Mouse (Mus musculus) small intestine, adult 2 months (tissue): ENCODE data around the gene Vmn2r25. TPM values are rescaled to one million over a fixed set of nuclear protein-coding genes. Genes with fewer than 3 reads are reported as not detected.
"Not testable (repeated sequence)": the region's sequence is repeated elsewhere in the genome, so short reads cannot be mapped to it uniquely, and the experiment has no call there.

ENCODE experiments used
- H3K27ac ChIP-seq: fragments of 200-500 bp; 2 replicates; pipeline ENCODE4 v1.5.1; 2012; ENCODE audit warnings: low read depth, low read length, control low read depth, inconsistent platforms; ENCODE audit not compliant: insufficient read depth
- H3K27me3 ChIP-seq: fragments of 200-500 bp; 2 replicates; pipeline ENCODE4 v1.6.1; 2012; ENCODE audit warnings: mild to moderate bottlenecking, moderate library complexity, low read length, inconsistent platforms; ENCODE audit not compliant: control insufficient read depth, insufficient read depth
- H3K36me3 ChIP-seq: fragments of 200-500 bp; 2 replicates; pipeline ENCODE4 v1.6.1; 2012; ENCODE audit warnings: mild to moderate bottlenecking, low read length, control low read depth, inconsistent platforms; ENCODE audit not compliant: control insufficient read depth, insufficient read depth
- H3K4me1 ChIP-seq: fragments of 200-500 bp; 2 replicates; pipeline ENCODE4 v1.6.1; 2012; ENCODE audit warnings: low read length, inconsistent platforms, mixed read lengths; ENCODE audit not compliant: control insufficient read depth, insufficient read depth, insufficient read length
- H3K4me3 ChIP-seq: fragments of 200-500 bp; 2 replicates; pipeline ENCODE4 v1.5.1; 2012; ENCODE audit warnings: low read depth, mild to moderate bottlenecking, control low read depth, inconsistent platforms, low read length, moderate library complexity
- CTCF ChIP-seq: fragments of 200-500 bp; IDR thresholded peaks from 2 replicates; pipeline ENCODE4 v1.5.1; 2012; ENCODE audit warnings: low read depth, mild to moderate bottlenecking, control low read depth, inconsistent platforms, low read length, moderate library complexity, mixed read lengths; ENCODE audit not compliant: insufficient replicate concordance, insufficient read length; ENCODE audit errors: extremely low read depth
- POLR2A ChIP-seq: fragments of 200-500 bp; IDR thresholded peaks from 2 replicates; pipeline ENCODE4 v1.6.1; 2012; ENCODE audit warnings: low read depth, mild to moderate bottlenecking, control low read depth, inconsistent platforms, low read length, moderate library complexity
- WGBS: fragments of 180-500 bp; shearing (Covaris S2); methylation state at CpG from one replicate; pipeline ENCODE4 v1.1.7; 2018; 5-methylcytosine and 5-hydroxymethylcytosine counted together
- polyA plus RNA-seq: library from polyadenylated mRNA; depleted of rRNA; stranded (reverse); fragments of >200 nt; gene quantifications from 2 replicates; pipeline ENCODE4 v1.2.3, GENCODE M21; 2012; rRNA removed

Gene Vmn2r25
- polyA plus RNA-seq: not detected in 2 replicates

DNA sequence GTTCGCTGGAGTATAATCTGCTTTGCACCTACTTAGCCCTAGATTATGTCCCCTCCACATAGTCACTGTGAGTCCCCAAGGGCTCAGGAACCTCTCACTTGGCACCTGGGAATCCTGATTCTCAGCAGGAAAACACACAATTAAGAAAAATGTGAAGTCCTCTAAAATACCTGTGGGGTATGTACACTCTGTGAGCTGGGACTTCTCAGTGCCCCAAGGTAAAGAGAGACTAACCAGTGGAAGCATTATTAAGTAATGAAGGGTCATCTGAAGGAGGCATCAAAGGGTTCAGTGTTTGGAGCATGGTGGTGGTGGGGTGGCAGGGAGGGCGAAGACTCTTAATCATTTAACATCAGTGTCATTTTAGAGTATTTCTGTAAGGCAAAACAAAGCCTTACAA is at the start of gene Vmn2r25:
Gene Vmn2r25 (minus strand): TSS at position 101 of the 400 bp plus-strand sequence.
- WGBS: 58% methylated on average over 2 of the region's 2 CpGs
- H3K27ac ChIP-seq, H3K4me1 ChIP-seq, H3K36me3 ChIP-seq, H3K27me3 ChIP-seq, H3K4me3 ChIP-seq: not testable (repeated sequence)

DNA sequence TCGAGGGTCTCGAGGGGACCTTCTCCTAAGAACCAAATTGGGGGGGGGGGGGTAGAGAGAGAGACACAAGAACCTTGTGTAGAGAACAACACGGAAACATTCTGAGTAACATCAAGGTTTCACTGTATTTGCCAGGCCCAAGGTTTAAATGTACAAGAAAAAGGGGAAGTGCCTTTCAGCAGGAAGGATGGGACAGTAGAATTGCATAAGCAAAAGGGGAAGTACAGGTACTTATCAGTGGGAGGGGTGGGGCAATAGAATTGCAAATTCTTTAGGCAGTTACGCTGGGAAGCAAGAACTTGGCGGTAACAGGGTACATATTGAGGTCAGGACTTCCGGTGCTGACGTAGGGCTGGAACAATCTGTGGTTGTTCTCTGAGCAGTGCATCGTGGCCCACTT is 33.3 kb downstream of the Vmn2r25 start:
- 72% methylated on average over 8 of the region's 8 CpGs for WGBS
- no peaks in the 10 kb centered on the region for H3K27me3 ChIP-seq
- TF ChIP-seq POLR2A: no peak
- no peak for TF ChIP-seq CTCF
- no peaks in the 10 kb centered on the region for H3K36me3 ChIP-seq
- H3K4me3 ChIP-seq: no peak overlapping the region
- H3K4me1 ChIP-seq: no peaks in the 10 kb centered on the region
- no peak overlapping the region for H3K27ac ChIP-seq

DNA sequence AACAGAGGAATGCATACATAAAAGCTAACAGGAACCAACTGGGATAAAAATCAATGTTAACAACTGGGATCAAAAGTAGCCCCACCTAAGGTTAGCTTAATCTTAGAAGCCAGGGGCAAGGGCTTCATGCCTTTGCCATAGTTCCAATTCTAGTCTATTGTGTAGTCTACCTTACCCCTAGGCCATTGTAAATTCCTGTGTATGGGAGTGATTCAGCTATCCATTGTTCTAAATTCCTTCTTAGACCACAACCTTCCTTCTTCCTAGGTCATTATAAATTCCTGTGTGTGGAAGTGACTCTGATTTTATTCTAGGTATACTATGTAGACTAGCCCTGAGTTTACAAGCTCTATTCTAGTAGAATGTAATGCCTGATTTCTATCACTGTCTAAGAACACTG is 43.0 kb downstream of the Vmn2r25 start:
- H3K4me3 ChIP-seq, H3K27me3 ChIP-seq, H3K27ac ChIP-seq, H3K36me3 ChIP-seq, H3K4me1 ChIP-seq: not testable (repeated sequence)

DNA sequence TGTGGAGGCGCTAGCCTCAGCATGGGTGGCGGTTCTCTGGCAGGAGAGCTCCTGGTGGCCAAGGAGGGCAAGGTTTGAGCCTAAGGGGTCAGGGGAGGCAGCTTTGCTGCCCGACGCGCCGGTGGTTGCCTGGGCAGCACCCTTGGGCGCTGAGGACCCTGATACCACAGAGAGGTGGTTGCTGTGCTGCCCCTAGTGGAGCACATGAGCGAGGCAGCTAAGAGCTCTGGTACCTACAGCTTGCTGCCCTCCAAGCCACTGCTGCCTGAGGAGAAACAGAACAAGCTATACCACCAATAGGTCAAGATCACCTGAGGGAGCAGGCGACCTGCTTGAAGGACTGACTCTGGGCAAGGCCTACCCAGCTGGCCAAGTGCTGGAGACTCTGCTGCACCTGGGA is 59.5 kb downstream of the Vmn2r25 start:
- 37% methylated on average over 9 of the region's 9 CpGs for WGBS
- Histone ChIP-seq H3K27ac (no peak overlapping the region), H3K4me3 (no peak overlapping the region), H3K27me3 (no peaks in the 10 kb centered on the region), H3K4me1 (no peaks in the 10 kb centered on the region), H3K36me3 (no peaks in the 10 kb centered on the region)
- TF ChIP-seq POLR2A: no peak
- TF ChIP-seq CTCF: no peak

DNA sequence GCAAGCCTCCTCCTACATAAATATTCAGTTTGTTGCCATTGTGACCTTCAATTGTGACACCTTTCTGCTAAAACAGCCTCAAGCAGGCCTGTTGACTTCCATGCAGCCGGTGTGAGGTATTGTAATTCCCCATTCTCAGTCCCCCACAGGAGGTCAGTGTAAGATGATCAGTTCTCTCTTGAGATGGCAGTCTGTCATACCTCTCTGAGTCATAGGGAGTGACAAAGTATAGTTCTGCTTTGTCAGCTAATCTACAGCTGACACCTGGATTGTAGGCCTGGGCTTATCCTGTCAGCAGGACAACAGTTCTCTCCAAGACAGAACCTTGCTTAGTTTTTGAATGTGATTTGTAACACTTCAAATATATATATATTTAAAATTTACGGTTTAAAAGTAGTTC is 68.4 kb downstream of the Vmn2r25 start:
- no peaks in the 10 kb centered on the region for H3K36me3 ChIP-seq
- TF ChIP-seq POLR2A (no peak), CTCF (no peak)
- H3K27me3 ChIP-seq: no peaks in the 10 kb centered on the region
- no peak overlapping the region for H3K4me3 ChIP-seq
- WGBS: 68% methylated on average over 2 of the region's 2 CpGs
- H3K4me1 ChIP-seq: no peaks in the 10 kb centered on the region
- no peak overlapping the region for H3K27ac ChIP-seq

DNA sequence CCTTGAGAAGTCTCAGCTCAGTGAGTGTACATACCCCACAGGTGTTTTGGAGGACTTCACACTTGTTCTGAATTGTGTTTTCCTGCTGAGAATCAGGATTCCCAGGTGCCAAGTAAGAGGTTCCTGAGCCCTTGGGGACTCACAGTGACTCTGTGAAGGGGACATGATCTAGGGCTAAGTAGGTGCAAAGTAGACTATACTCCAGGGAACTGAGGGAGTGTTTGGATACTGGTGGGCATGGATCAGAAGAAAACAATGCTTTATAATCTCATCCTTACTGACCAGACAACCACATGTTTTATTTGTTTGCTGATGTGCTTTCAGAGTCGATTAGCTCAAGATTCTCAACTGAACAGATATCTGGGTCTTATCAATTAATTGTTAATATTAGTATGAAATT is 74.7 kb downstream of the Vmn2r25 start, which contains the start of gene Vmn2r24:
Gene Vmn2r24 (plus strand): TSS at position 301 of the 400 bp plus-strand sequence.
- Histone ChIP-seq H3K4me3 (no peak within 1 kb of the TSS), H3K27me3 (no peaks in the 10 kb centered on the region), H3K36me3 (no peaks in the 10 kb centered on the region), H3K27ac (no peak within 1 kb of the TSS), H3K4me1 (no peaks in the 10 kb centered on the region)
- TF ChIP-seq CTCF (no peak), POLR2A (no peak)
- WGBS: 45% methylated on average over 1 of the region's 1 CpGs

Other genes starting within 250 kb of the Vmn2r25 start
- not detected in 2 replicates for gene Vmn2r22, start 202.7 kb downstream of the Vmn2r25 start, polyA plus RNA-seq
- gene Vmn2r23, start 150.8 kb downstream of the Vmn2r25 start, polyA plus RNA-seq: not detected in 2 replicates
- not detected in 2 replicates for gene Vmn2r24, start 74.6 kb downstream of the Vmn2r25 start, polyA plus RNA-seq
- not detected in 2 replicates for gene Vmn2r26, start 171.1 kb upstream of the Vmn2r25 start, polyA plus RNA-seq